Mouse (Mus musculus): ENCODE data around the gene Rras2. TPM values are rescaled to one million over a fixed set of nuclear protein-coding genes. Genes with fewer than 3 reads are reported as not detected.

Gene Rras2
- polyA plus RNA-seq, 1 experiment from 2014 or later: 39.0 TPM

GRCm38 (mm10) chr7:114074595-114074994, 43.0 kb downstream of the Rras2 start:
- Histone ChIP-seq H3K27ac (replicated peaks; ENCODE audit: low read depth, low read length) (no peak overlapping the region), H3K9me3 (ENCODE audit: control insufficient read depth, low read length) (no peaks in the 10 kb centered on the region), H3K9ac (ENCODE audit: low read depth, low read length) (no peak overlapping the region), H3K4me1 (ENCODE audit: control insufficient read depth, insufficient read depth, low read length) (peaks cover 11% of the 10 kb centered on the region), H3K4me3 (ENCODE audit: low read depth, low read length) (no peak overlapping the region), H3K4me2 (ENCODE audit: low read depth, low read length) (no peak overlapping the region), H3K36me3 (ENCODE audit: control insufficient read depth, insufficient read depth, low read length) (no peaks in the 10 kb centered on the region), H3K27me3 (replicated peaks; ENCODE audit: control insufficient read depth, insufficient read depth, low read length) (no peaks in the 10 kb centered on the region)
- no peak for DNase-seq (ENCODE audit: low spot score)
- no peak for ATAC-seq (ENCODE audit: low read depth)
- 84% methylated on average over 2 of the region's 2 CpGs for WGBS

GRCm38 (mm10) chr7:114074133-114074532, 43.4 kb downstream of the Rras2 start:
- no peak for DNase-seq (ENCODE audit: low spot score)
- Histone ChIP-seq H3K9ac (ENCODE audit: low read depth, low read length) (no peak overlapping the region), H3K27me3 (replicated peaks; ENCODE audit: control insufficient read depth, insufficient read depth, low read length) (no peaks in the 10 kb centered on the region), H3K27ac (replicated peaks; ENCODE audit: low read depth, low read length) (no peak overlapping the region), H3K36me3 (ENCODE audit: control insufficient read depth, insufficient read depth, low read length) (no peaks in the 10 kb centered on the region), H3K4me2 (ENCODE audit: low read depth, low read length) (no peak overlapping the region), H3K4me1 (ENCODE audit: control insufficient read depth, insufficient read depth, low read length) (peaks cover 11% of the 10 kb centered on the region), H3K4me3 (ENCODE audit: low read depth, low read length) (no peak overlapping the region), H3K9me3 (ENCODE audit: control insufficient read depth, low read length) (no peaks in the 10 kb centered on the region)
- ATAC-seq (ENCODE audit: low read depth): no peak
- 68% methylated on average over 7 of the region's 7 CpGs for WGBS

- no peaks in the 10 kb centered on the region for H3K9me3 ChIP-seq (ENCODE audit: control insufficient read depth, low read length)
- WGBS: 12% methylated on average over 13 of the region's 13 CpGs
- H3K4me2 ChIP-seq (ENCODE audit: low read depth, low read length): peak overlapping the region; percentile 31
- peak overlapping the region; percentile 31; the same call in 1 of the 2 replicates for H3K27ac ChIP-seq (replicated peaks; ENCODE audit: low read depth, low read length)
- no peak overlapping the region for H3K4me3 ChIP-seq (ENCODE audit: low read depth, low read length)
- peak; percentile 85 for ATAC-seq (ENCODE audit: low read depth)
- DNase-seq (ENCODE audit: low spot score): peak; percentile 71
- H3K9ac ChIP-seq (ENCODE audit: low read depth, low read length): no peak overlapping the region
- H3K4me1 ChIP-seq (ENCODE audit: control insufficient read depth, insufficient read depth, low read length): peaks cover 11% of the 10 kb centered on the region
- H3K36me3 ChIP-seq (ENCODE audit: control insufficient read depth, insufficient read depth, low read length): no peaks in the 10 kb centered on the region
- no peaks in the 10 kb centered on the region for H3K27me3 ChIP-seq (replicated peaks; ENCODE audit: control insufficient read depth, insufficient read depth, low read length)
Measured at GRCm38 (mm10) chr7:114071851-114072616, 45.5 kb downstream of the Rras2 start.

DNA sequence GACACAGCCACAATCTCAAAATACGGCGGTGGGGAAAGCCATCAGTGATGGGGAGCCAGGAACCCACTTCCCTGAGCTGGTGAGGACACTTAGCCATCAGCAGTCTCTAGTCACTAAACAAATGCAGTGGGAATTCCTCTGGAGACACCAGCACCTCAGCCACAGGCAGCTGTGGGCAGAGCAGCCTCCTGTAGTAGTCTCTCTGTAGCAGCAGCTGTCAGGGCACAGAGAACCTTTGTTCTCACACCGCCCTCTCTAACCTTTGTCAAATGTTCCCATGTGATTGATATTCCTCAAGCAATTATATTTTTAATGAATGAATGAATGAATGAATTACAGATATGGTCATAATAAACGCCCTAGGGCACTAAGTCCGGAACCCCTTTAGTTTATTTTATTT, 46.2 kb downstream of the Rras2 start:
- Histone ChIP-seq H3K4me1 (ENCODE audit: control insufficient read depth, insufficient read depth, low read length) (peaks cover 15% of the 10 kb centered on the region), H3K27me3 (replicated peaks; ENCODE audit: control insufficient read depth, insufficient read depth, low read length) (no peaks in the 10 kb centered on the region), H3K4me3 (ENCODE audit: low read depth, low read length) (no peak overlapping the region), H3K4me2 (ENCODE audit: low read depth, low read length) (peak overlapping the region; percentile 31; the same call in 1 of the 2 replicates), H3K27ac (replicated peaks; ENCODE audit: low read depth, low read length) (0 out of 2 replicates have a peak overlapping the region, but pooled peaks have one; percentile 31), H3K9me3 (ENCODE audit: control insufficient read depth, low read length) (no peaks in the 10 kb centered on the region), H3K36me3 (ENCODE audit: control insufficient read depth, insufficient read depth, low read length) (no peaks in the 10 kb centered on the region), H3K9ac (ENCODE audit: low read depth, low read length) (no peak overlapping the region)
- DNase-seq (ENCODE audit: low spot score) (no peak), ATAC-seq (ENCODE audit: low read depth) (0 out of 2 replicates have a peak, but pooled peaks have one; percentile 42)
- 75% methylated on average over 5 of the region's 5 CpGs for WGBS

DNA sequence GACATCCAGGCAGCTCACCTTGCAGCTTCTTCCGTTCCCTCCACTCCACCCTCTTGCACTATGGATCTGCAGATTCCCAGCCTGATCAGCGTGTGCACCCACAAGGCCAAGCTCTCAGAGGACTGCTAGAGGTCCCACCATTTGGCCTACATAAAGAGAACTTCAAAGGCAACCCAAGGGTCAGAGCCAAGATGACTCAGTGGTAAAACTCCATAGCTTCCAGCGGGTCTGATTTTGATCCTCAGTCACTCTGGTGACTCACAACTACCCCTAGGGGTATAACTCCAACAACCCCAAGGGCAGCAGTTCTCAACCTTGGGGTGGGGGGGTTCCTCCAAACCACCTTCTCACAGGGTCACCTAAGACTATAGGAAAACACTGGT, 47.1 kb downstream of the Rras2 start:
- WGBS: 91% methylated on average over 3 of the region's 3 CpGs

GRCm38 (mm10) chr7:114069726-114070457, 47.7 kb downstream of the Rras2 start:
- Histone ChIP-seq H3K27me3 (replicated peaks; ENCODE audit: control insufficient read depth, insufficient read depth, low read length) (no peaks in the 10 kb centered on the region), H3K9me3 (ENCODE audit: control insufficient read depth, low read length) (no peaks in the 10 kb centered on the region), H3K27ac (replicated peaks; ENCODE audit: low read depth, low read length) (no peak overlapping the region), H3K4me1 (ENCODE audit: control insufficient read depth, insufficient read depth, low read length) (peaks cover 20% of the 10 kb centered on the region), H3K9ac (ENCODE audit: low read depth, low read length) (no peak overlapping the region), H3K36me3 (ENCODE audit: control insufficient read depth, insufficient read depth, low read length) (no peaks in the 10 kb centered on the region), H3K4me3 (ENCODE audit: low read depth, low read length) (no peak overlapping the region), H3K4me2 (ENCODE audit: low read depth, low read length) (no peak overlapping the region)
- DNase-seq (ENCODE audit: low spot score): no peak
- WGBS: 76% methylated on average over 11 of the region's 11 CpGs
- ATAC-seq (ENCODE audit: low read depth): no peak

More for the DNA sequence above, 47.1 kb downstream of the Rras2 start:
- Histone ChIP-seq H3K4me1 (ENCODE audit: control insufficient read depth, insufficient read depth, low read length) (peaks cover 20% of the 10 kb centered on the region), H3K36me3 (ENCODE audit: control insufficient read depth, insufficient read depth, low read length) (no peaks in the 10 kb centered on the region), H3K27me3 (replicated peaks; ENCODE audit: control insufficient read depth, insufficient read depth, low read length) (no peaks in the 10 kb centered on the region), H3K9ac (ENCODE audit: low read depth, low read length) (no peak overlapping the region), H3K27ac (replicated peaks; ENCODE audit: low read depth, low read length) (no peak overlapping the region), H3K4me3 (ENCODE audit: low read depth, low read length) (no peak overlapping the region), H3K4me2 (ENCODE audit: low read depth, low read length) (no peak overlapping the region), H3K9me3 (ENCODE audit: control insufficient read depth, low read length) (no peaks in the 10 kb centered on the region)
- no peak for ATAC-seq (ENCODE audit: low read depth)
- DNase-seq (ENCODE audit: low spot score): no peak

DNA sequence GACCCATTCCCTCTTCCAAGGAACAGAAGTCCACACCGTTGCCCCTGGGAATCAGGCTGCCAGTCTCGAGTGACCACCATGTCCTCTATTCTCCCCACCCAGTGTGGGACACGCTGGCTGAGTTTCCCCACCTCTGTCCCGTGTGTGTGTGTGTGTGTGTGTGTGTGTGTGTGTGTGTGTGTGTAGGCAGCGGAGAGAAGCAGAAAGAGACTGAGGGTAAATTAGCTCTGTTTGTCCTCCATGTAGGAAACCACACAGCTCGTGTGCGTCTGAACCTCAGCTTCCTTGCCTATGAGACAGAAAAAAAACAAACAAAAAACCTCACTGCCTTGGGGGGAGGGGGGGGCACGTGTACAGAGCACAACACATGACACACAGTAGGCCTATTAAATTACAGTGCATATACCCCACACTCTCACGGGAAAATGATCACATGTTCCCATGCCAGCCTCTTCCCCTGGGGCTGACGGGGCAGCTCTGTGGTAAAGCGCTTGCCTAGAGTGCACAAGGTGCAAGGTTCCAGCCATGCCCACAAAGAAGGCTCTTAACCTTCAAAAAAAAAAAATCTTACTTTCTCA, 48.5 kb downstream of the Rras2 start:
- Histone ChIP-seq H3K27ac (replicated peaks; ENCODE audit: low read depth, low read length) (no peak overlapping the region), H3K27me3 (replicated peaks; ENCODE audit: control insufficient read depth, insufficient read depth, low read length) (no peaks in the 10 kb centered on the region), H3K36me3 (ENCODE audit: control insufficient read depth, insufficient read depth, low read length) (no peaks in the 10 kb centered on the region), H3K4me3 (ENCODE audit: low read depth, low read length) (no peak overlapping the region), H3K4me1 (ENCODE audit: control insufficient read depth, insufficient read depth, low read length) (peaks cover 20% of the 10 kb centered on the region), H3K9ac (ENCODE audit: low read depth, low read length) (no peak overlapping the region), H3K4me2 (ENCODE audit: low read depth, low read length) (no peak overlapping the region), H3K9me3 (ENCODE audit: control insufficient read depth, low read length) (no peaks in the 10 kb centered on the region)
- no peak for DNase-seq (ENCODE audit: low spot score)
- no peak for ATAC-seq (ENCODE audit: low read depth)
- 60% methylated on average over 11 of the region's 11 CpGs for WGBS

- 14% methylated on average over 14 of the region's 14 CpGs for WGBS
- ATAC-seq (ENCODE audit: low read depth) (peak; percentile 69), DNase-seq (ENCODE audit: low spot score) (peak; percentile 81)
- Histone ChIP-seq H3K4me1 (ENCODE audit: control insufficient read depth, insufficient read depth, low read length) (peaks cover 14% of the 10 kb centered on the region; the same call in 1 of the 2 replicates), H3K4me2 (ENCODE audit: low read depth, low read length) (peak overlapping the region; percentile 63), H3K36me3 (ENCODE audit: control insufficient read depth, insufficient read depth, low read length) (no peaks in the 10 kb centered on the region), H3K9me3 (ENCODE audit: control insufficient read depth, low read length) (no peaks in the 10 kb centered on the region), H3K9ac (ENCODE audit: low read depth, low read length) (no peak overlapping the region), H3K4me3 (ENCODE audit: low read depth, low read length) (peak overlapping the region; percentile 28), H3K27ac (replicated peaks; ENCODE audit: low read depth, low read length) (no peak overlapping the region; the same call in 1 of the 2 replicates), H3K27me3 (replicated peaks; ENCODE audit: control insufficient read depth, insufficient read depth, low read length) (no peaks in the 10 kb centered on the region)
Measured at GRCm38 (mm10) chr7:114066529-114067178, 50.9 kb downstream of the Rras2 start.

Measured in embryonic facial prominence, embryonic 14.5 days (tissue).